14 mouse cellular contexts compared by ENCODE assay signal in genomic region chr9:61120931-61121391, GRCm38 (mm10).
DNase-seq lines count a peak whose midpoint lies in the region; ATAC-seq lines count a peak whose summit lies in the region.
"Had no signal": no experiment of that assay in that cellular context is flagged by ENCODE, and none has a peak within 500 bp of the region (broad histone marks: within the 10 kb centered on the region; RNA-seq: fewer than 3 reads in every experiment).

No protein-coding gene starts in this region.

- 0 out of 2 replicates have a peak, but pooled peaks have one; percentile 44 for ATAC-seq in neural tube, embryonic 14.5 days (ENCODE audit: low read depth)
- ATAC-seq in embryonic facial prominence, embryonic 13.5 days (ENCODE audit: insufficient number of reproducible peaks, insufficient read depth, low FRiP score, low TSS enrichment, low read depth): no peak
- ATAC-seq in megakaryocyte progenitor cell, adult 5-6 weeks (replicated peaks; ENCODE audit: poor library complexity): 0 out of 2 replicates have a peak, but pooled peaks have one; percentile 40
- no peak for ATAC-seq in erythroblast, adult 5-6 weeks (replicated peaks; ENCODE audit: low FRiP score, poor library complexity, severe bottlenecking)
- ATAC-seq: forebrain, embryonic 14.5 days; intestine, embryonic 16.5 days; liver, embryonic 12.5 days had no signal

- H3K36me3 ChIP-seq in neural tube, embryonic 14.5 days (ENCODE audit: control insufficient read depth, insufficient read depth, low read length): no peaks in the 10 kb centered on the region
- H3K36me3 ChIP-seq in embryonic facial prominence, embryonic 13.5 days: no peaks in the 10 kb centered on the region
- H3K36me3 ChIP-seq: liver, embryonic 12.5 days had no signal

- peak; percentile 14 to 76 for DNase-seq in adrenal gland, adult (ENCODE audit: inconsistent age in 2 of 2, low spot score in 1 of 2)
- no peak for DNase-seq in adrenal gland, postnatal 4 days (ENCODE audit: low spot score in 2 of 2)
- DNase-seq in neural tube, embryonic 10.5 days (ENCODE audit: extremely low spot score, low spot score): no peak
- DNase-seq in heart, postnatal 10 days: no peak
- DNase-seq: embryo, embryonic 11 days; gastrocnemius, postnatal 36 days had no signal

- intact Hi-C loops in heart, postnatal 10 days (cut with DNase I): no loop called here

- 30% methylated on average over 10 of the region's 10 CpGs for WGBS in neural tube, embryonic 14.5 days
- WGBS in embryonic facial prominence, embryonic 13.5 days: 29% methylated on average over 10 of the region's 10 CpGs

- H3K4me3 ChIP-seq in neural tube, embryonic 14.5 days (ENCODE audit: low read depth, low read length): no peak overlapping the region
- no peak overlapping the region for H3K4me3 ChIP-seq in embryonic facial prominence, embryonic 13.5 days
- H3K4me3 ChIP-seq: left cerebral cortex, adult 2 months; liver, embryonic 12.5 days had no signal

- no peak overlapping the region for H3K27ac ChIP-seq in neural tube, embryonic 14.5 days (ENCODE audit: low read depth, low read length)
- peak overlapping the region; percentile 39; the same call in 1 of the 2 replicates for H3K27ac ChIP-seq in embryonic facial prominence, embryonic 13.5 days
- H3K27ac ChIP-seq: left cerebral cortex, adult 2 months; liver, embryonic 12.5 days had no signal

- H3K9ac ChIP-seq in neural tube, embryonic 14.5 days (replicated peaks; ENCODE audit: low read depth, low read length): no peak overlapping the region
- no peak overlapping the region for H3K9ac ChIP-seq in embryonic facial prominence, embryonic 13.5 days
- H3K9ac ChIP-seq: liver, embryonic 12.5 days had no signal

- H3K4me1 ChIP-seq in neural tube, embryonic 14.5 days (ENCODE audit: control insufficient read depth, insufficient read depth, low read length): peaks cover 3% of the 10 kb centered on the region; the same call in 1 of the 2 replicates
- H3K4me1 ChIP-seq in embryonic facial prominence, embryonic 13.5 days: peaks cover 28% of the 10 kb centered on the region

- H3K4me2 ChIP-seq in neural tube, embryonic 14.5 days (ENCODE audit: low read depth, low read length): no peak overlapping the region
- peak overlapping the region; percentile 9 for H3K4me2 ChIP-seq in embryonic facial prominence, embryonic 13.5 days
- H3K4me2 ChIP-seq: liver, embryonic 12.5 days had no signal

- no peaks in the 10 kb centered on the region for H3K9me3 ChIP-seq in neural tube, embryonic 14.5 days (ENCODE audit: control insufficient read depth, low read length)
- no peaks in the 10 kb centered on the region for H3K9me3 ChIP-seq in embryonic facial prominence, embryonic 13.5 days
- H3K9me3 ChIP-seq: liver, embryonic 12.5 days had no signal

- H3K27me3 ChIP-seq in neural tube, embryonic 14.5 days (ENCODE audit: control insufficient read depth, insufficient read depth, low read length): no peaks in the 10 kb centered on the region
- peaks cover 50% of the 10 kb centered on the region for H3K27me3 ChIP-seq in embryonic facial prominence, embryonic 13.5 days

Comparison
In these comparisons a context has a peak if more than half of its experiments do, and no peak if none do; other contexts are left out.
1. DNase-seq: peak in adrenal gland, adult (2 of 2); none in adrenal gland, postnatal 4 days (0 of 2), neural tube, embryonic 10.5 days (single experiment) and heart, postnatal 10 days (0 of 2).
2. ATAC-seq: peak in neural tube, embryonic 14.5 days (single experiment) and megakaryocyte progenitor cell, adult 5-6 weeks (single experiment); none in embryonic facial prominence, embryonic 13.5 days (single experiment) and erythroblast, adult 5-6 weeks (single experiment).